Mouse (Mus musculus) MEL (cell line): ENCODE measurements at regions not wholly inside any gene's neighbourhood (a gene's known extent, or its start where the extent isn't known, plus 50 kb on each side); places are given as distances from the start of the nearest gene placed in this dataset.
A peak's percentile ranks its signal among the peaks of the same experiment; 100 is the strongest.

Experiments used
- DNase-seq: peaks from one replicate; pipeline ENCODE4 v3.0.0; 2011; ENCODE audit warnings: low read depth, low spot score
- H3K27ac ChIP-seq: 2 replicates; pipeline ENCODE4 v1.5.1; 2012; ENCODE audit warnings: low read depth, mild to moderate bottlenecking, control low read depth, low read length, moderate library complexity; ENCODE audit not compliant: control insufficient read depth
- H3K27me3 ChIP-seq, 2 experiments: fragments of 150-350 bp in 1 of 2; sonication (generic) in 1 of 2; 2 replicates each; pipeline ENCODE4 v1.6.1; 2012; ENCODE audit warnings: low read length in 2 of 2, mild to moderate bottlenecking in 2 of 2, improper control_type of control experiment in 1 of 2, moderate library complexity in 1 of 2; ENCODE audit not compliant: insufficient read depth in 2 of 2, control insufficient read depth in 1 of 2
- H3K36me3 ChIP-seq, 2 experiments: 2 replicates each; pipeline ENCODE4 v1.6.1; 2012 to 2014; ENCODE audit warnings: low read length in 2 of 2, improper control_type of control experiment in 1 of 2, inconsistent platforms in 1 of 2, mild to moderate bottlenecking in 1 of 2; ENCODE audit not compliant: insufficient read depth in 2 of 2, control insufficient read depth in 1 of 2
- H3K4me1 ChIP-seq, 2 experiments: fragments of 150-350 bp in 1 of 2; sonication (generic) in 1 of 2; 2 replicates each; pipeline ENCODE4 v1.6.1; 2012; ENCODE audit warnings: low read length in 2 of 2, improper control_type of control experiment in 1 of 2, mild to moderate bottlenecking in 1 of 2; ENCODE audit not compliant: insufficient read depth in 2 of 2, control insufficient read depth in 1 of 2
- H3K4me3 ChIP-seq, 2 experiments: fragments of 150-350 bp in 1 of 2; sonication (generic) in 1 of 2; 2 replicates each; pipeline ENCODE4 v1.5.1; 2012; ENCODE audit warnings: low read depth in 2 of 2, low read length in 2 of 2, mild to moderate bottlenecking in 2 of 2, moderate library complexity in 2 of 2, control low read depth in 1 of 2, improper control_type of control experiment in 1 of 2; ENCODE audit not compliant: control insufficient read depth in 1 of 2, insufficient read depth in 1 of 2
- H3K79me2 ChIP-seq: 2 replicates; pipeline ENCODE4 v1.6.1; 2012; ENCODE audit warnings: mild to moderate bottlenecking, low read length, moderate library complexity; ENCODE audit not compliant: control insufficient read depth, poor library complexity, insufficient read depth
- H3K9ac ChIP-seq: 2 replicates; pipeline ENCODE4 v1.6.1; 2012; ENCODE audit warnings: low read depth, mild to moderate bottlenecking, control low read depth, low read length, moderate library complexity; ENCODE audit not compliant: control insufficient read depth, poor library complexity, severe bottlenecking
- H3K9me3 ChIP-seq: fragments of 150-350 bp; sonication (generic); replicated peaks from 2 replicates; pipeline ENCODE4 v1.6.1; 2012; ENCODE audit warnings: mild to moderate bottlenecking, low read length, improper control_type of control experiment, moderate library complexity; ENCODE audit not compliant: insufficient read depth
- BHLHE40 ChIP-seq: IDR thresholded peaks from 2 replicates; pipeline ENCODE4 v1.6.1; 2012; ENCODE audit warnings: low read depth, mild to moderate bottlenecking, inconsistent platforms, low read length, improper control_type of control experiment, borderline replicate concordance
- CHD1 ChIP-seq: IDR thresholded peaks from 2 replicates; pipeline ENCODE4 v1.6.1; 2012; ENCODE audit warnings: low read depth, mild to moderate bottlenecking, inconsistent platforms, low read length, improper control_type of control experiment
- GATA1 ChIP-seq: IDR thresholded peaks from 2 replicates; pipeline ENCODE4 v1.6.1; 2011; ENCODE audit warnings: low read depth, low read length, improper control_type of control experiment
- HCFC1 ChIP-seq: IDR thresholded peaks from 2 replicates; pipeline ENCODE4 v1.6.1; 2012; ENCODE audit warnings: low read depth, mild to moderate bottlenecking, inconsistent platforms, low read length, improper control_type of control experiment, moderate library complexity
- MAFK ChIP-seq: IDR thresholded peaks from 2 replicates; pipeline ENCODE4 v1.6.1; 2011; ENCODE audit warnings: low read depth, mild to moderate bottlenecking, low read length, improper control_type of control experiment, borderline replicate concordance
- MEF2A ChIP-seq: IDR thresholded peaks from 2 replicates; pipeline ENCODE4 v1.6.1; 2014; ENCODE audit warnings: low read depth, mild to moderate bottlenecking, inconsistent platforms, low read length, improper control_type of control experiment; ENCODE audit not compliant: poor library complexity, insufficient replicate concordance, severe bottlenecking; ENCODE audit errors: extremely low read depth
- NELFE ChIP-seq: IDR thresholded peaks from 2 replicates; pipeline ENCODE4 v1.6.1; 2011; ENCODE audit warnings: low read depth, low read length, improper control_type of control experiment
- NRF1 ChIP-seq: IDR thresholded peaks from 2 replicates; pipeline ENCODE4 v1.6.1; 2014; ENCODE audit warnings: low read depth, mild to moderate bottlenecking, inconsistent platforms, low read length, improper control_type of control experiment, moderate library complexity; ENCODE audit not compliant: poor library complexity, insufficient read depth, severe bottlenecking
- POLR2A ChIP-seq, 2 experiments: IDR thresholded peaks; 2 replicates each; pipeline ENCODE4 v1.6.1; 2011 to 2012; ENCODE audit warnings: low read length in 2 of 2, mild to moderate bottlenecking in 2 of 2, control low read depth in 1 of 2, improper control_type of control experiment in 1 of 2, low read depth in 1 of 2, moderate library complexity in 1 of 2; ENCODE audit not compliant: control insufficient read depth in 1 of 2, insufficient read depth in 1 of 2, poor library complexity in 1 of 2
- POLR2AphosphoS2 ChIP-seq: IDR thresholded peaks from 2 replicates; pipeline ENCODE4 v1.6.1; 2011; ENCODE audit warnings: low read length, improper control_type of control experiment
- POLR2AphosphoS5 ChIP-seq: IDR thresholded peaks from 2 replicates; pipeline ENCODE4 v1.6.1; 2012; ENCODE audit warnings: low read depth, borderline replicate concordance, mild to moderate bottlenecking, inconsistent platforms, low read length, moderate library complexity, mixed read lengths
- RCOR1 ChIP-seq: IDR thresholded peaks from 2 replicates; pipeline ENCODE4 v1.6.1; 2012; ENCODE audit warnings: low read depth, mild to moderate bottlenecking, inconsistent platforms, low read length, improper control_type of control experiment
- SIN3A ChIP-seq: IDR thresholded peaks from 2 replicates; pipeline ENCODE4 v1.6.1; 2012; ENCODE audit warnings: low read length, improper control_type of control experiment, inconsistent platforms
- TAL1 ChIP-seq: IDR thresholded peaks from 2 replicates; pipeline ENCODE4 v1.6.1; 2012; ENCODE audit warnings: mild to moderate bottlenecking, inconsistent platforms, low read length, moderate library complexity, mixed read lengths
- TBP ChIP-seq: IDR thresholded peaks from 2 replicates; pipeline ENCODE4 v1.8.0; 2011; ENCODE audit warnings: low read depth, low read length, improper control_type of control experiment
- UBTF ChIP-seq: IDR thresholded peaks from 2 replicates; pipeline ENCODE4 v1.6.1; 2012; ENCODE audit warnings: low read depth, mild to moderate bottlenecking, inconsistent platforms, low read length, improper control_type of control experiment, moderate library complexity, borderline replicate concordance; ENCODE audit not compliant: insufficient read depth
- USF1 ChIP-seq: IDR thresholded peaks from 2 replicates; pipeline ENCODE4 v1.6.1; 2014; ENCODE audit warnings: low read depth, mild to moderate bottlenecking, inconsistent platforms, low read length, improper control_type of control experiment, moderate library complexity
- ZMIZ1 ChIP-seq: IDR thresholded peaks from 2 replicates; pipeline ENCODE4 v1.6.1; 2012; ENCODE audit warnings: low read depth, mild to moderate bottlenecking, inconsistent platforms, low read length, improper control_type of control experiment, moderate library complexity

- H3K36me3 ChIP-seq: peaks cover 0 to 5% of the 10 kb centered on the region in 2 experiments; a peak in 2 of 4 replicates
- peaks cover 2% of the 10 kb centered on the region for H3K79me2 ChIP-seq
- no peaks in the 10 kb centered on the region for H3K9me3 ChIP-seq
- no peak overlapping the region for H3K9ac ChIP-seq
- peaks cover 0 to 3% of the 10 kb centered on the region in 2 experiments; a peak in 2 of 4 replicates for H3K27me3 ChIP-seq
- H3K4me3 ChIP-seq: no peak overlapping the region
- DNase-seq: no peak
- H3K4me1 ChIP-seq: peaks cover 0 to 3% of the 10 kb centered on the region in 2 experiments; a peak in 2 of 4 replicates
- TF ChIP-seq GATA1 (no peak), UBTF (no peak), NRF1 (no peak), USF1 (no peak), MEF2A (no peak), HCFC1 (no peak), TAL1 (no peak), NELFE (no peak), CHD1 (no peak), POLR2AphosphoS5 (no peak), POLR2A (IDR thresholded peaks at IDR 0.05; ENCODE audit: control insufficient read depth in 1 of 2, insufficient read depth in 1 of 2, low read depth in 1 of 2, low read length in 2 of 2, poor library complexity in 1 of 2) (no peak), SIN3A (no peak), POLR2AphosphoS2 (no peak), MAFK (no peak), RCOR1 (no peak)
- H3K27ac ChIP-seq: no peak overlapping the region
Measured at GRCm38 (mm10) chr17:4903129-4903528, 91.0 kb upstream of the Arid1b start.

GRCm38 (mm10) chr17:4906504-4906903, 87.6 kb upstream of the Arid1b start:
- TF ChIP-seq ZMIZ1 (no peak), TBP (no peak), RCOR1 (no peak), BHLHE40 (no peak)
- Histone ChIP-seq H3K36me3 (peaks cover 0 to 9% of the 10 kb centered on the region in 2 experiments; a peak in 2 of 4 replicates), H3K79me2 (peaks cover 2% of the 10 kb centered on the region)

More at GRCm38 (mm10) chr17:4906504-4906903, 87.6 kb upstream of the Arid1b start:
- H3K4me3 ChIP-seq: peak overlapping the region in 1 of 2 experiments; percentile 81; a peak in 1 of 4 replicates
- H3K9me3 ChIP-seq: no peaks in the 10 kb centered on the region
- peaks cover 0 to 3% of the 10 kb centered on the region in 2 experiments; a peak in 2 of 4 replicates for H3K4me1 ChIP-seq
- peaks cover 3 to 7% of the 10 kb centered on the region in 2 experiments for H3K27me3 ChIP-seq
- peak; percentile 12 for DNase-seq
- H3K9ac ChIP-seq: no peak overlapping the region
- no peak overlapping the region for H3K27ac ChIP-seq
